Mouse (Mus musculus) CH12.LX (cell line): ENCODE data around the gene Bend3. TPM values are rescaled to one million over a fixed set of nuclear protein-coding genes. Genes with fewer than 3 reads are reported as not detected.

Experiments used
- DNase-seq: peaks from one replicate; pipeline ENCODE4 v3.0.0-alpha.2; 2013; ENCODE audit errors: extremely low read depth
- H3K27ac ChIP-seq: 2 replicates; pipeline ENCODE4 v1.5.1; 2012; ENCODE audit warnings: low read depth, mild to moderate bottlenecking, control low read depth, moderate library complexity; ENCODE audit not compliant: insufficient read depth
- H3K27me3 ChIP-seq: replicated peaks from 2 replicates; pipeline ENCODE3; 2012; ENCODE audit warnings: inconsistent platforms
- H3K36me3 ChIP-seq, 2 experiments: replicated peaks in 1 of 2; 2 replicates each; pipeline versions ENCODE3 to v1.6.1; 2012; ENCODE audit warnings: inconsistent platforms in 1 of 2, low read length in 1 of 2, mild to moderate bottlenecking in 1 of 2, mixed read lengths in 1 of 2, moderate library complexity in 1 of 2; ENCODE audit not compliant: control insufficient read depth in 1 of 2, insufficient read depth in 1 of 2
- H3K4me1 ChIP-seq, 2 experiments: 2 replicates each; pipeline ENCODE4 v1.6.1; 2012; ENCODE audit warnings: inconsistent platforms in 1 of 2, moderate library complexity in 1 of 2; ENCODE audit not compliant: insufficient read depth in 2 of 2, control insufficient read depth in 1 of 2
- H3K4me2 ChIP-seq: 2 replicates; pipeline ENCODE4 v1.6.1; 2012; ENCODE audit warnings: low read depth, mild to moderate bottlenecking, control low read depth; ENCODE audit not compliant: poor library complexity, insufficient read depth, severe bottlenecking
- H3K4me3 ChIP-seq, 3 experiments: fragments of 150-350 bp in 1 of 3; sonication (generic) in 1 of 3; replicated peaks in 1 of 3; 2 replicates each; pipeline versions ENCODE3 to v1.5.1; 2011 to 2012; ENCODE audit warnings: low read depth in 2 of 3, low read length in 2 of 3, mild to moderate bottlenecking in 2 of 3, moderate library complexity in 2 of 3, control low read depth in 1 of 3, improper control_type of control experiment in 1 of 3, inconsistent platforms in 1 of 3, mixed read lengths in 1 of 3; ENCODE audit not compliant: poor library complexity in 1 of 3
- H3K79me2 ChIP-seq: replicated peaks from 2 replicates; pipeline ENCODE4 v1.6.1; 2012; ENCODE audit warnings: mild to moderate bottlenecking, moderate library complexity; ENCODE audit not compliant: control insufficient read depth, poor library complexity, insufficient read depth, severe bottlenecking; ENCODE audit errors: extremely low read depth
- H3K9ac ChIP-seq: 2 replicates; pipeline ENCODE4 v1.6.1; 2012; ENCODE audit warnings: low read depth, mild to moderate bottlenecking, control low read depth, moderate library complexity; ENCODE audit not compliant: insufficient read depth
- H3K9me3 ChIP-seq: replicated peaks from 2 replicates; pipeline ENCODE3; 2012; ENCODE audit warnings: low read length, inconsistent platforms, mixed read lengths
- CHD1 ChIP-seq: IDR thresholded peaks from 2 replicates; pipeline ENCODE4 v1.6.1; 2012; ENCODE audit warnings: low read depth, low read length, improper control_type of control experiment, inconsistent platforms
- EP300 ChIP-seq: IDR thresholded peaks from 2 replicates; pipeline ENCODE4 v1.6.1; 2011; ENCODE audit warnings: low read length, improper control_type of control experiment
- ETS1 ChIP-seq: conservative IDR thresholded peaks from 2 replicates; pipeline ENCODE4 v1.6.1; 2012; ENCODE audit warnings: low read depth, mild to moderate bottlenecking, inconsistent platforms, low read length, improper control_type of control experiment, moderate library complexity
- GABPA ChIP-seq: IDR thresholded peaks from 2 replicates; pipeline ENCODE4 v1.6.1; 2012; ENCODE audit warnings: low read depth, low read length, improper control_type of control experiment, inconsistent platforms; ENCODE audit not compliant: insufficient replicate concordance
- IRF4 ChIP-seq: IDR thresholded peaks from 2 replicates; pipeline ENCODE4 v1.6.1; 2014; ENCODE audit warnings: low read depth, mild to moderate bottlenecking, inconsistent platforms, low read length, improper control_type of control experiment
- JUND ChIP-seq: conservative IDR thresholded peaks from 2 replicates; pipeline ENCODE4 v1.6.1; 2011; ENCODE audit warnings: low read depth, low read length, improper control_type of control experiment
- KAT2A ChIP-seq: IDR thresholded peaks from 2 replicates; pipeline ENCODE4 v1.6.1; 2012; ENCODE audit warnings: low read length, improper control_type of control experiment, inconsistent platforms; ENCODE audit not compliant: insufficient replicate concordance
- MAX ChIP-seq: IDR thresholded peaks from 2 replicates; pipeline ENCODE4 v1.6.1; 2011; ENCODE audit warnings: low read length, improper control_type of control experiment
- MXI1 ChIP-seq: IDR thresholded peaks from 2 replicates; pipeline ENCODE4 v1.6.1; 2011; ENCODE audit warnings: mild to moderate bottlenecking, low read depth, low read length, improper control_type of control experiment
- MYC ChIP-seq: IDR thresholded peaks from 2 replicates; pipeline ENCODE4 v1.6.1; 2011; ENCODE audit warnings: low read depth, mild to moderate bottlenecking, improper control_type of control experiment, low read length
- NELFE ChIP-seq: IDR thresholded peaks from 2 replicates; pipeline ENCODE4 v1.6.1; 2011; ENCODE audit warnings: low read depth, low read length, improper control_type of control experiment
- NRF1 ChIP-seq: IDR thresholded peaks from 2 replicates; pipeline ENCODE4 v1.6.1; 2014; ENCODE audit warnings: low read depth, mild to moderate bottlenecking, inconsistent platforms, low read length, improper control_type of control experiment, moderate library complexity
- POLR2A ChIP-seq: IDR thresholded peaks from 2 replicates; pipeline ENCODE4 v1.6.1; 2011; ENCODE audit warnings: low read depth, mild to moderate bottlenecking, improper control_type of control experiment, low read length
- POLR2AphosphoS2 ChIP-seq: IDR thresholded peaks from 2 replicates; pipeline ENCODE4 v1.6.1; 2011; ENCODE audit warnings: low read depth, low read length, improper control_type of control experiment
- RCOR1 ChIP-seq: conservative IDR thresholded peaks from 2 replicates; pipeline ENCODE4 v1.6.1; 2012; ENCODE audit warnings: low read depth, mild to moderate bottlenecking, inconsistent platforms, low read length, improper control_type of control experiment
- SIN3A ChIP-seq: IDR thresholded peaks from 2 replicates; pipeline ENCODE4 v1.6.1; 2012; ENCODE audit warnings: low read length, improper control_type of control experiment, inconsistent platforms
- TBP ChIP-seq: conservative IDR thresholded peaks from 2 replicates; pipeline ENCODE4 v1.6.1; 2011; ENCODE audit warnings: low read depth, low read length, improper control_type of control experiment
- UBTF ChIP-seq: IDR thresholded peaks from 2 replicates; pipeline ENCODE4 v1.6.1; 2012; ENCODE audit warnings: low read depth, mild to moderate bottlenecking, inconsistent platforms, low read length, improper control_type of control experiment, moderate library complexity
- USF1 ChIP-seq: IDR thresholded peaks from 2 replicates; pipeline ENCODE4 v1.6.1; 2014; ENCODE audit warnings: low read depth, mild to moderate bottlenecking, inconsistent platforms, low read length, improper control_type of control experiment
- USF2 ChIP-seq: conservative IDR thresholded peaks from 2 replicates; pipeline ENCODE4 v1.6.1; 2011; ENCODE audit warnings: low read depth, low read length, improper control_type of control experiment
- ZC3H11A ChIP-seq: IDR thresholded peaks from 2 replicates; pipeline ENCODE4 v1.6.1; 2012; ENCODE audit warnings: low read depth, mild to moderate bottlenecking, inconsistent platforms, low read length, improper control_type of control experiment
- ZKSCAN1 ChIP-seq: IDR thresholded peaks from 2 replicates; pipeline ENCODE4 v1.6.1; 2012; ENCODE audit warnings: low read depth, inconsistent platforms, low read length, improper control_type of control experiment, borderline replicate concordance
- ZNF384 ChIP-seq: IDR thresholded peaks from 2 replicates; pipeline ENCODE4 v1.6.1; 2012; ENCODE audit warnings: low read depth, low read length, improper control_type of control experiment, inconsistent platforms
- dilution Hi-C: fragments of 300-500 bp; cut with MboI; formaldehyde crosslinking; loops from 2 replicates; pipeline ENCODE4 v1.14.3; 2020; ENCODE audit warnings: low sequenced_read_pairs; ENCODE audit not compliant: extremely low pct_unique_long_range_greater_than_20kb, extremely low pct_ligation_motif_present
- in situ Hi-C: fragments of 300-500 bp; cut with MboI; formaldehyde crosslinking; loops from 3 replicates; pipeline ENCODE4 v1.14.3; 2019; ENCODE audit warnings: low sequenced_read_pairs, low pct_ligation_motif_present, low pct_unique_long_range_greater_than_20kb, mixed read lengths
- polyA plus RNA-seq: library from polyadenylated mRNA; unstranded; fragments of >175 nt; gene quantifications from 2 replicates; pipeline ENCODE4 v1.2.1, GENCODE M21; 2012; ENCODE audit warnings: low read depth; ENCODE audit not compliant: insufficient read length
- total RNA-seq, 2 experiments: library from RNA; depleted of rRNA; stranded (reverse); fragments of 300-350 nt in 1 of 2; fragments of >200 nt in 1 of 2; gene quantifications; 2 replicates each; pipeline ENCODE4 v1.2.3; 2012 to 2014

The Bend3 gene
- total and polyA plus RNA-seq, 3 experiments: 7.4 to 18.9 (median 8.7) TPM

DNA sequence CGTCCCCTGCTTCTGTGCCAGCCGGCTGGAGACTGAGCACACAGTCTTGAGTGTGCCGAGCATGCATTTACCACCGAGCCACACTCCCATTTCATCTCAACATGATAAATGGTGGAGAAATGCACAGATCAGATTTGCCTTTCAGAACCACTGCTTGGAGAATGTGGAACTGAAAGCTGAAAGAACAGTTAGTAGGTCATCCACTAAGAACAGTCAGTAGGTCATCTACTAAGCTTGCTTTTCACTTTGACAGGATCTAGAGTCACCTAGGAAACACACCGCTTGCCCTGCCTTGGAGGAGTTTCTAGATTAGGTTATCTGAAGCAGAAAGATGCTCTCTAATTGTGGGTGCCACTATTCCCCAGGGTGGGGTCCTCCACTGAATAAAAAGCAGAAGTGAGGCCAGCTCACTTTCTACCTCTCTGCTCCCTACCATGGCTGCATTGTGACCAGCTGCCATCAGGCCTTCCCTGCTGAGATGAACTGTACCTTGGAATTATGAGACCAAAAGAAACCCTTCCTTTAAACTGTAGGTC is 79.1 kb downstream of the Bend3 start:
- peak overlapping the region in 1 of 3 experiments; percentile 5 for H3K4me3 ChIP-seq
- H3K9me3 ChIP-seq: peaks cover 5% of the 10 kb centered on the region
- H3K27ac ChIP-seq: no peak overlapping the region
- no peaks in the 10 kb centered on the region for H3K79me2 ChIP-seq
- H3K4me1 ChIP-seq: peaks cover 9 to 14% of the 10 kb centered on the region in 2 experiments; a peak in 3 of 4 replicates
- dilution Hi-C loops (no loop called here), in situ Hi-C loops (loop anchor here (25.0 kb wide), 1 partner anchor 630 kb away; no protein-coding TSS in a partner anchor)
- DNase-seq: peak; percentile 57
- no peaks in the 10 kb centered on the region for H3K27me3 ChIP-seq
- H3K9ac ChIP-seq: no peak overlapping the region
- TF ChIP-seq NRF1: no peak
- no peak for TF ChIP-seq USF2
- no peak for TF ChIP-seq NELFE
- TF ChIP-seq MAX: no peak
- no peak for TF ChIP-seq KAT2A
- no peak for TF ChIP-seq GABPA
- no peak for TF ChIP-seq ZNF384
- peak; percentile 51 for TF ChIP-seq EP300
- TF ChIP-seq ZKSCAN1: peak; percentile 94
- TF ChIP-seq TBP: no peak
- TF ChIP-seq POLR2AphosphoS2: no peak
- TF ChIP-seq IRF4: peak; percentile 58
- TF ChIP-seq USF1: no peak
- peak overlapping the region; percentile 43; the same call in 1 of the 2 replicates for H3K4me2 ChIP-seq
- H3K36me3 ChIP-seq: no peaks in the 10 kb centered on the region

DNA sequence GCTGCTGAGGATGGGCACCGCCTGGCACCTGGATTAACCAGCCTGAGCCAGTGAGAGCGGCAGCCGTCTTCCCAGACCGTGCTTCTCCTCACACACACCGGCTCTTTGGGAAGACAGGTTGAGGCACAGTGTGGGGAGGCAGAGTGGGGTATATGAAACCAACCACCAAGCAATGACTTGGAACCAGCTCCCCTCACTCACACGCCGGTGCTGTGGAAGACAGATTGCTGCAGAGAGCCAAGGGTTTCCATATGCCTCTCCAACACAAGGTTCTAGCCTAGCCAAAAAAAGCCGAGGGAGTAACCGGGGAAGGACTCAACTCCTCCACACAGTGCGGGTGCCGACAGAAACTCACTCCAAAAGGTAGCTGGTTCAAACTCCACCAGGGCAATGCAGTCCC is 80.7 kb downstream of the Bend3 start:
- no peaks in the 10 kb centered on the region for H3K36me3 ChIP-seq
- no peak for DNase-seq
- no peak overlapping the region for H3K4me2 ChIP-seq
- peaks cover 9 to 14% of the 10 kb centered on the region in 2 experiments; a peak in 3 of 4 replicates for H3K4me1 ChIP-seq
- no peak overlapping the region for H3K4me3 ChIP-seq
- in situ Hi-C loops: loop anchor here (25.0 kb wide), 1 partner anchor 628 kb away; no protein-coding TSS in a partner anchor
- H3K27me3 ChIP-seq: no peaks in the 10 kb centered on the region
- no peak overlapping the region for H3K27ac ChIP-seq
- H3K9me3 ChIP-seq: peaks cover 6% of the 10 kb centered on the region
- no peak overlapping the region for H3K9ac ChIP-seq
- TF ChIP-seq USF1: no peak
- TF ChIP-seq ZC3H11A: no peak
- TF ChIP-seq RCOR1: no peak
- TF ChIP-seq POLR2A: no peak
- no peak for TF ChIP-seq UBTF
- TF ChIP-seq JUND: no peak
- no peak for TF ChIP-seq SIN3A
- TF ChIP-seq MYC: no peak
- no peak for TF ChIP-seq MXI1
- no peak for TF ChIP-seq CHD1
- TF ChIP-seq TBP: no peak
- no peak for TF ChIP-seq ETS1
- TF ChIP-seq, all 38 proteins: peak for 0
- H3K79me2 ChIP-seq: no peaks in the 10 kb centered on the region
- dilution Hi-C loops: no loop called here
